Mouse (Mus musculus): ENCODE results near the gene Tjp3. TPM values are rescaled to one million over a fixed set of nuclear protein-coding genes. Genes with fewer than 3 reads are reported as not detected.

Tjp3 gene
- polyA plus RNA-seq, 1 experiment from 2014 or later, result 21.6 TPM

- H3K4me2 ChIP-seq (replicated peaks; ENCODE audit: low read depth, low read length), result no peak overlapping the region
- H3K9me3 ChIP-seq (ENCODE audit: control insufficient read depth, low read depth, low read length), result no peaks in the 10 kb centered on the region
- no peak for ATAC-seq (ENCODE audit: insufficient number of reproducible peaks, insufficient read depth, low FRiP score, low read depth)
- 92% methylated on average over 2 of the region's 2 CpGs for WGBS
- peaks cover 9% of the 10 kb centered on the region for H3K27me3 ChIP-seq (ENCODE audit: control insufficient read depth, insufficient read depth, low read length)
- H3K4me1 ChIP-seq (ENCODE audit: control insufficient read depth, insufficient read depth, low read length), result no peaks in the 10 kb centered on the region
- H3K9ac ChIP-seq (replicated peaks; ENCODE audit: low read depth, low read length), result no peak overlapping the region
- H3K27ac ChIP-seq (ENCODE audit: low read length), result no peak overlapping the region
- no peak overlapping the region for H3K4me3 ChIP-seq (ENCODE audit: low read depth, low read length)
- no peaks in the 10 kb centered on the region for H3K36me3 ChIP-seq (ENCODE audit: control insufficient read depth, insufficient read depth, low read length)
These were observed 43.6 kb downstream of the Tjp3 start for GRCm38 (mm10) chr10:81247804-81248203.

GRCm38 (mm10) chr10:81245166-81245565, 46.2 kb downstream of the Tjp3 start:
- Histone ChIP-seq H3K36me3 (ENCODE audit: control insufficient read depth, insufficient read depth, low read length) (no peaks in the 10 kb centered on the region), H3K4me3 (ENCODE audit: low read depth, low read length) (no peak overlapping the region), H3K4me2 (replicated peaks; ENCODE audit: low read depth, low read length) (no peak overlapping the region), H3K27ac (ENCODE audit: low read length) (no peak overlapping the region), H3K9ac (replicated peaks; ENCODE audit: low read depth, low read length) (no peak overlapping the region), H3K4me1 (ENCODE audit: control insufficient read depth, insufficient read depth, low read length) (no peaks in the 10 kb centered on the region), H3K9me3 (ENCODE audit: control insufficient read depth, low read depth, low read length) (no peaks in the 10 kb centered on the region), H3K27me3 (ENCODE audit: control insufficient read depth, insufficient read depth, low read length) (0 out of 2 replicates have a peak, but pooled peaks cover 2% of the 10 kb centered on the region)
- 91% methylated on average over 6 of the region's 6 CpGs for whole genome bisulfite sequencing
- ATAC-seq (ENCODE audit: insufficient number of reproducible peaks, insufficient read depth, low FRiP score, low read depth), result no peak

GRCm38 (mm10) chr10:81244595-81244994, 46.8 kb downstream of the Tjp3 start:
- no peak overlapping the region for H3K4me2 ChIP-seq (replicated peaks; ENCODE audit: low read depth, low read length)
- H3K4me3 ChIP-seq (ENCODE audit: low read depth, low read length), result no peak overlapping the region
- H3K9me3 ChIP-seq (ENCODE audit: control insufficient read depth, low read depth, low read length), result no peaks in the 10 kb centered on the region
- H3K27ac ChIP-seq (ENCODE audit: low read length), result no peak overlapping the region
- H3K27me3 ChIP-seq (ENCODE audit: control insufficient read depth, insufficient read depth, low read length), result peaks cover 6% of the 10 kb centered on the region; the same call in 1 of the 2 replicates
- H3K36me3 ChIP-seq (ENCODE audit: control insufficient read depth, insufficient read depth, low read length), result no peaks in the 10 kb centered on the region
- no peak overlapping the region for H3K9ac ChIP-seq (replicated peaks; ENCODE audit: low read depth, low read length)
- 13% methylated on average over 17 of the region's 17 CpGs for WGBS
- ATAC-seq (ENCODE audit: insufficient number of reproducible peaks, insufficient read depth, low FRiP score, low read depth), result peak; percentile 59; the same call in 1 of the 2 replicates
- H3K4me1 ChIP-seq (ENCODE audit: control insufficient read depth, insufficient read depth, low read length), result no peaks in the 10 kb centered on the region

- Histone ChIP-seq H3K9ac (replicated peaks; ENCODE audit: low read depth, low read length) (no peak overlapping the region), H3K4me2 (replicated peaks; ENCODE audit: low read depth, low read length) (no peak overlapping the region)
- 0 out of 2 replicates have a peak, but pooled peaks have one; percentile 17 for ATAC-seq (ENCODE audit: insufficient number of reproducible peaks, insufficient read depth, low FRiP score, low read depth)
These were observed 47.2 kb downstream of the Tjp3 start for GRCm38 (mm10) chr10:81244146-81244545.

GRCm38 (mm10) chr10:81242021-81242420, 49.4 kb downstream of the Tjp3 start:
- no peaks in the 10 kb centered on the region for H3K4me1 ChIP-seq (ENCODE audit: control insufficient read depth, insufficient read depth, low read length)
- peaks cover 9% of the 10 kb centered on the region; the same call in 1 of the 2 replicates for H3K27me3 ChIP-seq (ENCODE audit: control insufficient read depth, insufficient read depth, low read length)
- H3K9me3 ChIP-seq (ENCODE audit: control insufficient read depth, low read depth, low read length), result no peaks in the 10 kb centered on the region
- H3K4me2 ChIP-seq (replicated peaks; ENCODE audit: low read depth, low read length), result no peak overlapping the region
- H3K27ac ChIP-seq (ENCODE audit: low read length), result no peak overlapping the region
- 89% methylated on average over 16 of the region's 16 CpGs for WGBS
- ATAC-seq (ENCODE audit: insufficient number of reproducible peaks, insufficient read depth, low FRiP score, low read depth), result no peak
- H3K9ac ChIP-seq (replicated peaks; ENCODE audit: low read depth, low read length), result no peak overlapping the region
- H3K36me3 ChIP-seq (ENCODE audit: control insufficient read depth, insufficient read depth, low read length), result no peaks in the 10 kb centered on the region
- H3K4me3 ChIP-seq (ENCODE audit: low read depth, low read length), result no peak overlapping the region

More at GRCm38 (mm10) chr10:81244146-81244545, 47.2 kb downstream of the Tjp3 start:
- Histone ChIP-seq H3K9me3 (ENCODE audit: control insufficient read depth, low read depth, low read length) (no peaks in the 10 kb centered on the region), H3K4me1 (ENCODE audit: control insufficient read depth, insufficient read depth, low read length) (no peaks in the 10 kb centered on the region), H3K4me3 (ENCODE audit: low read depth, low read length) (no peak overlapping the region), H3K27me3 (ENCODE audit: control insufficient read depth, insufficient read depth, low read length) (peaks cover 9% of the 10 kb centered on the region; the same call in 1 of the 2 replicates), H3K36me3 (ENCODE audit: control insufficient read depth, insufficient read depth, low read length) (no peaks in the 10 kb centered on the region), H3K27ac (ENCODE audit: low read length) (no peak overlapping the region)
- WGBS, result 80% methylated on average over 4 of the region's 4 CpGs

GRCm38 (mm10) chr10:81240876-81241275, 50.5 kb downstream of the Tjp3 start:
- H3K9me3 ChIP-seq (ENCODE audit: control insufficient read depth, low read depth, low read length), result no peaks in the 10 kb centered on the region
- H3K9ac ChIP-seq (replicated peaks; ENCODE audit: low read depth, low read length), result no peak overlapping the region
- H3K36me3 ChIP-seq (ENCODE audit: control insufficient read depth, insufficient read depth, low read length), result no peaks in the 10 kb centered on the region
- no peak for ATAC-seq (ENCODE audit: insufficient number of reproducible peaks, insufficient read depth, low FRiP score, low read depth)
- H3K27me3 ChIP-seq (ENCODE audit: control insufficient read depth, insufficient read depth, low read length), result peaks cover 9% of the 10 kb centered on the region; the same call in 1 of the 2 replicates
- H3K4me2 ChIP-seq (replicated peaks; ENCODE audit: low read depth, low read length), result no peak overlapping the region
- H3K4me3 ChIP-seq (ENCODE audit: low read depth, low read length), result no peak overlapping the region
- 27% methylated on average over 13 of the region's 13 CpGs for WGBS
- H3K4me1 ChIP-seq (ENCODE audit: control insufficient read depth, insufficient read depth, low read length), result no peaks in the 10 kb centered on the region
- no peak overlapping the region for H3K27ac ChIP-seq (ENCODE audit: low read length)

- Histone ChIP-seq H3K36me3 (ENCODE audit: control insufficient read depth, insufficient read depth, low read length) (no peaks in the 10 kb centered on the region), H3K27me3 (ENCODE audit: control insufficient read depth, insufficient read depth, low read length) (peaks cover 9% of the 10 kb centered on the region; the same call in 1 of the 2 replicates), H3K4me2 (replicated peaks; ENCODE audit: low read depth, low read length) (no peak overlapping the region), H3K4me3 (ENCODE audit: low read depth, low read length) (no peak overlapping the region), H3K9ac (replicated peaks; ENCODE audit: low read depth, low read length) (no peak overlapping the region), H3K4me1 (ENCODE audit: control insufficient read depth, insufficient read depth, low read length) (0 out of 2 replicates have a peak, but pooled peaks cover 1% of the 10 kb centered on the region), H3K27ac (ENCODE audit: low read length) (no peak overlapping the region), H3K9me3 (ENCODE audit: control insufficient read depth, low read depth, low read length) (no peaks in the 10 kb centered on the region)
- no peak for ATAC-seq (ENCODE audit: insufficient number of reproducible peaks, insufficient read depth, low FRiP score, low read depth)
- 64% methylated on average over 2 of the region's 2 CpGs for WGBS
These were observed 52.8 kb downstream of the Tjp3 start for GRCm38 (mm10) chr10:81238618-81239017.

- no peak overlapping the region for H3K4me2 ChIP-seq (replicated peaks; ENCODE audit: low read depth, low read length)
- 0 out of 2 replicates have a peak, but pooled peaks cover 4% of the 10 kb centered on the region for H3K4me1 ChIP-seq (ENCODE audit: control insufficient read depth, insufficient read depth, low read length)
- no peaks in the 10 kb centered on the region for H3K9me3 ChIP-seq (ENCODE audit: control insufficient read depth, low read depth, low read length)
- no peak overlapping the region for H3K4me3 ChIP-seq (ENCODE audit: low read depth, low read length)
- H3K9ac ChIP-seq (replicated peaks; ENCODE audit: low read depth, low read length), result no peak overlapping the region
- 83% methylated on average over 12 of the region's 12 CpGs for WGBS
- H3K27ac ChIP-seq (ENCODE audit: low read length), result no peak overlapping the region
- no peak for ATAC-seq (ENCODE audit: insufficient number of reproducible peaks, insufficient read depth, low FRiP score, low read depth)
- no peaks in the 10 kb centered on the region for H3K36me3 ChIP-seq (ENCODE audit: control insufficient read depth, insufficient read depth, low read length)
- peaks cover 9% of the 10 kb centered on the region; the same call in 1 of the 2 replicates for H3K27me3 ChIP-seq (ENCODE audit: control insufficient read depth, insufficient read depth, low read length)
These were observed 54.7 kb downstream of the Tjp3 start for GRCm38 (mm10) chr10:81236471-81237268.
